Mouse (Mus musculus): ENCODE measurements around the gene Lcp1.

DNA sequence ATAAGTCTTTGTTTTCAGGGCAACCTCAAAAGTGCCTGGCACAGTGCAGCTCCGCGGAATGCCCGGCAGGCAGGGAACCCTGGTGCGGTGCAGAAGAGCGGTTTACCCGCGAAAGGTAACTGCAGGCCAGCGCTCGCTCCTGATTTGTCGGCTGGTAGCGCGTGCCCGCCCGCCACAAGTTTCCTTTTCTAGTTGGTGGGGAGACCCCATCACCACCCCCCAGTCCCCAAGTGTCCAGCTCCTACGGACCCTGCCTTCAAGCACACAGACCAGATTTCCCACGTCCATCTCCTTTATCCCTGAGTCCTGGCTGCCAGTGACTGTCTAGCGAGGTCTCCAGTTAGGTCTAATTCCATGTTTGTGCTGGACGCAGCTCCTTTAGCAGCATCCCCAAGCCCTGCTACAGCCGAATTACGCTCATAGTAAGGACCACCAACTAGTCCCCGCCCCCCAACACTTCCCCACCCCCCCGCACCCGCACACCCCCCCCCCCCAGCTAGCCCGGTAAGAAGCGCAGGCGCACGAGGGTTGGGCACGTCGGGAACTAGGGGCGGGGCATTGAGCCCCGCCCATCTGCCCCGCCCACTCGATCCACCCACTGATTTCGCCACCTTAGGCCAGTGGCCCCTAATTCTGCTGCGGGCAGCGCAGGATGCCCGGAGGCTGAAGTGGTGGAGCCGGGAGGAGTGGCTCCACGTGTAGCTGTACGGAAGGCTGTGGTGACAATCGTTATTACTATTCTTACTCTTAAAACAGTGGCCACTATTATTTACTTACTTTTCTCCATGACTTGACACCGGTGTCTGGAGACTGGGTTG, at the start of gene Lcp1, which contains the start of gene Lrrc63:
- TF ChIP-seq POLR2A (IDR thresholded peaks at IDR 0.05; ENCODE audit: control insufficient read depth, extremely low read depth, insufficient read depth, low read length, poor library complexity) (no peak), CTCF (IDR thresholded peaks at IDR 0.05; ENCODE audit: borderline replicate concordance, control insufficient read depth, extremely low read depth, insufficient read depth, low read length, poor library complexity) (no peak)
